Mouse (Mus musculus) embryo, embryonic 10.5 days (tissue): ENCODE measurements at regions not wholly inside any gene's neighbourhood (a gene's known extent, or its start where the extent isn't known, plus 50 kb on each side); places are given as distances from the start of the nearest gene placed in this dataset.

Source experiments
- DNase-seq: peaks from one replicate; pipeline ENCODE4 v3.0.0-alpha.2; 2015; ENCODE audit warnings: low spot score

DNA sequence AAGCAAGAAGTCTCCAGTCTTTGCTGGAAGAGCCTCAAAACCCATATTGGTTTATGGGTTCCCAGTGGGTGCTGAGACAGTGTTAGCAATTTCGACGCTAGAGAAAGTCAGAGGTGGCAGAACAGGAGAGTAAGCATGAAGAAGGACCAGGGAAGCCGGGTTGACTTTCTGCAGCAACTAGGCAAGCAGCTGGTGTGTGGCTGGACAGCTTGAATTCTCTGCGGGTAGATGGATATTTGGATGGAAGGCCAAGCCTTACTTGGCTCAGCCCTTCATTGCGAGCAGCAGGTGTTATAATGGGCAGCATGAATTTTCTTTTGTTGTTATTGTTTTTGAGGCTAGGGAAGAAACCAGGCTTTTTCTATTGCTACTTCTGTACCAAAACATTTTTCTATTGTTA, 362.7 kb upstream of the Satb1 start:
- DNase-seq = no peak

GRCm38 (mm10) chr17:52191064-52191682, 358.1 kb upstream of the Satb1 start:
- no peak for DNase-seq

GRCm38 (mm10) chr17:52182706-52183105, 349.6 kb upstream of the Satb1 start:
- peak; percentile 81 for DNase-seq

DNA sequence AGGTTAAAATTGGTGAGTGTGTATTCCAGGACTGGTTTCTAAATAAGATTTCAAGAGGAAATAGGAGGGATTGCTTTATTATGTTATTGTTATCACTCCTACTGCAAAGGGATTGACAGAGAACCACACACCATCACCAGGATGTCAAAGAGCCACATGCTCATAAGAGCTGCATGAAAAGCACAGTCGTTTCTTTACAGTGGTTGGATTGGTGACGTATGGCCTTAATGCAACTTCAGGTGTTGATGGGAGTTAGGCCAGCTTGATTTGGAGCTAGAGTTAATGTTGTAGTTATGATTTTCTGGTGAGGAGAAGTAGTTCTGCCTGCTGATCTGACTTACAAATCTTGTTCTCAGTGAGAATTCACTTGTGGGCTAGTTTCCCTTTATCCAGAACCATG, 344.9 kb upstream of the Satb1 start:
- DNase-seq = no peak

- DNase-seq = no peak
These were observed 335.2 kb upstream of the Satb1 start for GRCm38 (mm10) chr17:52168076-52168838.

DNA sequence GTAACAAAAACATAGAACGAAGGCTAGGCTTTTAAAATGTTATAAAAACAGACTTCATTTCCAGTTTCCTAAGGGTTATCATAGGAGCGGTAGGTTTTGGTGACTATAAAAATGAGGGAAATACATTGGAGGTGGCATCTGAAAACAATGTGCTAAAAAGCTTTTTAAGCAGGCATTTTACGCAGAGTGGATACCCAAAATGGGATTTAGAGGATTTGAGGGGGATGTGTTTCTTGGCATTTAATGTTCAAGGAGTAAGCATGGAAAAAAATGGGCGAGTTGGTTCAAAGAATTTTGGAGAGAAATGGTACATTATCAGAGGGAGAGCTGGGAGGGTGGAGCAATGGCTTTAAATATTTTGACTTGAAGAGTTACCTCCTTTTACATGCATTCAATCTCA, 334.6 kb upstream of the Satb1 start:
- no peak for DNase-seq

DNA sequence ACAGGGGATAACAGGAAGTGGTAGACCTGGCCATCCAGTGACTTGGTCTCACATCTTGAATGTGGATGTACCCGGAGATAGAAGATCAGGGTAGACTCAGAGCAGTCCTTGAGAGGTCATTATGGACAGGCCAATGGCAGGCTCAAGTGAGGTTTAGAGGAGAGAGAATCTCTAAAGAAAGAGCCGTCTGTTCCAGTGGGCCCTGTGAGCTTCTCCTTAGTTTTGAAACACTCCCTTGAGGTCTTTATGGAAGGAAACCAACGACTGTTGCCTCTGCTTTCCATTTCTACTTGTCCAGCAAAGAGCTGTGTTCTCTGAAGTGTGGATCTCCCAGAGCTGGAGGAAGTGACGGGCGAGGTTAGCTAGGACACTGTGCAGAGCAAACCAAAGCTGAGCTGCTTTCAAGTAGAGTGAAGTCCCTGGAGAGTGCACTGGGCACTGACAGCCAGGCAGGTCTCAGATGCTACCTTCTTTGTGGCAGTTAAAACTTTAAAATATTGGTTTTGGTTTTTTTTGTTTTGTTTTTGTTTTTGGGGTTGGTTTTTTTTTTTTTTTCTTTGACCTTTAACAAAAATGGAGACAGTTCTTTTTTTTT, 332.9 kb upstream of the Satb1 start:
- no peak for DNase-seq

DNA sequence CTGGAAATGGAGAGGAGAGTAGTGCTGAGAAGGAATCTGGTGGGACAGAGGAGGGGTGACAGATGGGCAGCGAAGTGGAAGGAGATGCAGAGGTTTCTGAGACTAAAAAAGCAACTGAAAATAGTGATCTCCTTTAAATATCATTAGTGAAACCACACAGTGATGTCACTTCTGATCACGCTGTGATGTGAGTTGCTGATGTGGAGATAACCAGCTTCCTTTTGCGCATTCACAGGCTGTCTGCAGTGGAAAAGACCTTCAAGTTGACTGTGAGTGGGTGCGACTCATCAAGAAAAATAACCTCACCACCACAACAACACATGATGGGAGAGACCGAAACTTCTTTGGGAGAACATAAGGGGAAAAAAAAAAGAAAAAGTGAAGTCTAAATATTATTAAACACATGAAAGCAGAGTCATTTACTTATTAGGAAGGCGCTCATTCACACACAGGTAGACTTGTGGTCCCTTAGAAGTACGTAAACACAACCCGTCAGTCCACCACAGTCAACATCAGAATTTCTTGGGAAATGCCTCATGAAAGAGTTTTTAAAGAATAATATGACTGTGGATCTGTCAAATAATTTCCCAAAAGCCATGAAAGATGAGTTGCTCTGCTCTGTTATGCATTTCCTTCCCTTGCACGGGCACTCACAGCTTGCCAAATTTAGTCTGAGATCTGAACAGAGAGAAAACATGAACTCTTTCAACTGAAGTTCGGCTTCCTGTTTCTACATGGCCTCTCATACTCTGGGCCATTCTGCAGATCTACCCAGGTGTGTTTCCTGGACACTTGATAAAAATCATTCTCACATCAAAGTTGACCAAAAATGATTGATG, 329.7 kb upstream of the Satb1 start:
- no peak for DNase-seq

DNA sequence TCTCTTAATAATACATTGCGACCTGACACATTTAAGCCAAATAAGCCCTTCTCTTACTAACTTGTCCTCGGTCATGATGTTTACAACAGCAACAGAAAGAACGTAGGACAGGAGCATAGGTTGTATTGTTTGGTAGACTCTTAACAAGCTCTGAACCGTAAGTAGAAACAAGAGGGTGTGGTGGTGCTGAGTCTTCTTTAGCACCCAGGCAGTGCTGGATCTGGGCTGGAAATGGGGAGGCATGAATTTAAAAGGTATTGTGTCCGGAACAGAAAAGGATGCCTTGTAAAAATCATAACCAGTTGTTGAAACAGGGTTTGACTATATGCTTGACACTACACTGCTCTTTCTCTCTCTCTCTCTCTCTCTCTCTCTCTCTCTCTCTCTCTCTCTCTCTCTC, 317.4 kb upstream of the Satb1 start:
- no peak for DNase-seq

- no peak for DNase-seq
These were observed 316.7 kb upstream of the Satb1 start for GRCm38 (mm10) chr17:52149834-52150233.

DNA sequence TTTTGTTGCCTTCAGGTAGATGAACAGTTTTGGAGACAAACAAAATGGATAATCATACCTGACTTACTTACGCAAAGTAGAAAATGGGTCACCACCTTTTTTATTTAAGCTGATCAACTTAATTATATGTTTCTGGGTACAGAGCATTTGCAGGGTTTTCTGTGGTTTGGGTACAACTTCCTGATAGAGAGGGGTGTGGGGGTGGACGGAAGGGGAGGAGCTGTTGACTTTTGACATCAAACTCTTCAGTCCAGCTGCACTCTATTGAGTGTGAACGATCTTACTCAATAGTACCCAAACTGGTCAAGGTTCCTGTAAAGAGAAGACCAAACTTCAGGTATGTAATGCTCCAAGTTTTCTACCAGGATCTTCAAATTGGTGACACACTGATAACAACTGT, 316.0 kb upstream of the Satb1 start:
- DNase-seq = no peak

DNA sequence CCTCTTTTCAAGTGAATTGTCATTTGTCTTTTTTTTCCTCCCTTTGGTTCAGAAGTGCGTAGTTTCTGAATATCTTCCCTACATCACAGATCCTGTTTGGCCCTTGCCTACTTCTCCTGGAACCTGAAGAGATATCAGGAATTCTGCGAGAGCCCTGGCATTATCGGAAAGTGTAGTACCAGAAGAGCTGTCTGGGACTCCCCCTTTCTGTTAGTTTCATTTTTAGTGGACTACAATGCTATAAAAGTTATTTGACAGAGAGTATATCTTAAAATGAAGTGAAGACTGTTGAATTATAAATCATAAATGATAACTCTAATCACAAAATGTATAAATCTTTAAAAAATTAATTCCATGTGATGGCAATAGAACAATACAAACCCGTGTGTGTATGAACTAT, 270.8 kb upstream of the Satb1 start:
- DNase-seq = no peak

DNA sequence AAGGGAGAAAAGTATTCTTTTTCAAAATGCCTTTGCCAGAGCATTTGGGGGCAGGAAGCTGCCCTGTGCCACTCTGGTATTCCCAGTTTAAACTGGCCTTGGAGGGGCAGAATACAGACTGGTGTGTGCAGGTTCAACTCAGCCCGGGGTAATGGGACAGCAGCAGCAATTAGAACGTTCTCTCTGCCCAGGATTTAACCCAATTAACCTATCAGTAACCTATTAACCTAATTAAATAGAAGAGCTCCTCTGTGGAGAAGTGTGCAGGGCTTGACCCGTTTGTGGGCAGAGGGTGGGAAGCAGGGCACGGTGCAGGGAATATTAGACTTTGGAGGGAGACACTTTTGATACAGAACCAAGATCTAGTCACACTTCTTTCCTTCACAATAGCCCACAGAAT, 252.7 kb upstream of the Satb1 start:
- no peak for DNase-seq

GRCm38 (mm10) chr17:52084455-52084854, 251.4 kb upstream of the Satb1 start:
- DNase-seq = no peak

DNA sequence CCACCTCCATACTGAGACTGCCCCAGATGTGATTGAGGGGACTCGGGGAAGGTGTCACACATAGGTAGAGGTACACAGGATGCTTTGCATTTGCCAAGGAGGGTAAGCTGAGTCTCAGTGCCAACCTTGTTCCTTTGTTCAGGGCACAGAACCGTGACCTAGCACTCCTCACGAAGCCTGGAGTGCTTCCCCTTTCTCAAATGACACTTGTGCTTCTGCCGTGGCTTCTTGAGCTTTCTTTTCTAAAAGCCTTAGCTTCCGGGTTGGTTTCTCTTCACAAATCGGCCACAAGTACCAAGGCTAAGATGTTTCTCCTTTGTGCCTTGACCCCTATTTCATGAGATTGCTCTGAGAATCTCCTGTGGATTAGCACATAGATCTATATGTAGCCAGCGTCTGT, 246.2 kb upstream of the Satb1 start:
- no peak for DNase-seq

- DNase-seq = no peak
These were observed 245.4 kb upstream of the Satb1 start for GRCm38 (mm10) chr17:52078496-52078895.

DNA sequence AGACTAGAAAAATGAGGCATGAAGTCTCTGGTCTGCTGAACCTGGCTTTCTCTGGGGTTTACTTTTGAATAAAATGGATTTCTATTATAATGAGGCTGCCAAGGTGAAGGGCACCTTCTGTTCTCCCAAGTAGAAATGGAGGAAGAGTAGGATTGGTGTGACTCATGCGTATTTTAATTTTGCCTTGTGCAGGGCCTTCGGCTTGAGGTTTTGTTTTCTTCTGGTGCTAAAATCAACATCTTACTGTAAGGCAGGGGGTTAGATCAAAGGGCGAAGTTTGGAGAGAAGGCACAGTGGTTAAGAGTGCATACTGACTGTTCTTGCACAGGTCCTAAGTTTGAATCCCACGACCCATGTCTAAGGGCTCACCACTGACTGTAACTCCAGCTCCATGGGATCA, 244.9 kb upstream of the Satb1 start:
- no peak for DNase-seq

- no peak for DNase-seq
These were observed 243.7 kb upstream of the Satb1 start for GRCm38 (mm10) chr17:52076746-52077145.

DNA sequence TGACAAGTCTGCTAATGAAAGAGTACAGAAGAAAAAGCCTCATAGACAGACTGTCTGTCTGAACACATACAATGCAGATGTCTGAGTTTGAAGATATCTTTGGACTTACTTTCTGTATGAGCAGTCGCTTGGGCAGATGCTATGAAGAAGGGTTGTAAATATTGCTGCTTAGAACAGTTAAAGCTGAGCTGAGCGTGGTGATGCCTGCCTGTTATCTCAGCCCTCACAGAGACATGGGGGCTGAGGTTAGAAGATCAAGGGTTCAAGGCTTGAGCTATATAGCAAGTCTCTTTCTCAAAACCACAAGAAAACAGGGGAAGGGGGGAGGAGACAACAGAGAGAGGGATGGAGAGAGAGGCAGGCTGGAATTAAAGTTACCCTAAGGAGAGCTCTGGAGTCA, 234.6 kb upstream of the Satb1 start:
- no peak for DNase-seq

GRCm38 (mm10) chr17:52064618-52065017, 231.5 kb upstream of the Satb1 start:
- no peak for DNase-seq

GRCm38 (mm10) chr17:52063121-52063520, 230.0 kb upstream of the Satb1 start:
- no peak for DNase-seq

DNA sequence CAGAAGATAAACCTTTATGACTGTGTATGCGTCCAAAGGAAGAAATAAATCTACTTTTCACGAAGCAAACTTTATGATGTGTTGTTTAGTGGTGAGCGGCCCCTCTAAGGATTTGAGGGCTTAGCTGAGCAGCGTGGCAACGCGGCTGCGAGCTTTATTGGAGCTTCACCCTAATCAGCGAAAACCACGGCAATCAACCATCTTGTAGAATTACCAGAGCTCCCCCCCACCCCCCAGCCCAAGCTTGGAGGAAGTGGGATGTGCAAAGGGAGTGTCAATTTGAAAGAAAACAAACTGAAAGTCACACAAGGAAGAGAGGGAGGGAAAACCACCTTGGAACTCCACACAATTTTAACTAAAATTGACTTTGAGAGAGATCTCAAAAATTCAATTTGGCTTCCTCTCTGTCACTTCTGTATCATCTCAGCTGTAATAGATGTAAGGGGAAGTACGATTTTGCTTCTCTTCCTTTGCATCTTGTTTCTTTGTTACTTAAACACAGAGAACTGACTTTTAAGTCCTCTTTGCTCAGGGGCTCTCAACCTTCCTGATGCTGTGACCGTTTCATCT, 229.1 kb upstream of the Satb1 start:
- no peak for DNase-seq
